Mouse (Mus musculus) heart, adult 2 months (tissue): ENCODE measurements around the gene Micu1.

Source experiments
- CTCF ChIP-seq: fragments of 200-600 bp; IDR thresholded peaks from 2 replicates; pipeline ENCODE4 v1.8.1; 2022; ENCODE audit warnings: antibody characterized with exemption, mild to moderate bottlenecking, moderate library complexity
- POLR2A ChIP-seq: fragments of 200-500 bp; IDR thresholded peaks from 2 replicates; pipeline ENCODE4 v1.6.1; 2011; ENCODE audit warnings: mild to moderate bottlenecking, low read depth, low read length, control low read depth; ENCODE audit not compliant: insufficient read depth

GRCm38 (mm10) chr10:59668491-59668890 lies 33.8 kb upstream of the Micu1 start:
- TF ChIP-seq POLR2A (no peak), CTCF (no peak)
